Mouse (Mus musculus) lung, adult 18-20 months (tissue): ENCODE results near the gene Trp53tg5.

Source experiments
- DNase-seq, 2 experiments: peaks; one replicate each; pipeline ENCODE4 v3.0.0; 2022; ENCODE audit warnings: mixed read lengths in 2 of 2

Trp53tg5 gene

GRCm38 (mm10) chr2:164496331-164496730 is 22.8 kb upstream of the Trp53tg5 start:
- DNase-seq, result no peak

- DNase-seq, result no peak
Observed at GRCm38 (mm10) chr2:164494126-164494525, 20.6 kb upstream of the Trp53tg5 start.

GRCm38 (mm10) chr2:164487812-164488211 is 14.3 kb upstream of the Trp53tg5 start:
- no peak for DNase-seq

- DNase-seq, result no peak
Observed at GRCm38 (mm10) chr2:164487115-164487527, 13.6 kb upstream of the Trp53tg5 start.

GRCm38 (mm10) chr2:164486258-164487114 is 13.0 kb upstream of the Trp53tg5 start:
- DNase-seq, result peak; percentile 70 to 78

- DNase-seq, result peak; percentile 64 to 75
Observed at GRCm38 (mm10) chr2:164485681-164486257, 12.2 kb upstream of the Trp53tg5 start, which contains the start of gene Dbndd2. Gene Dbndd2, plus strand, starts transcription at chr2:164486106.

- peak; percentile 54 to 80 for DNase-seq
Observed at GRCm38 (mm10) chr2:164470254-164470653, 3.3 kb downstream of the Trp53tg5 start.

- no peak for DNase-seq
Observed at GRCm38 (mm10) chr2:164466787-164467186, 6.7 kb downstream of the Trp53tg5 start.

GRCm38 (mm10) chr2:164465161-164465560 is 8.4 kb downstream of the Trp53tg5 start:
- DNase-seq, result no peak

GRCm38 (mm10) chr2:164460745-164461551 is 12.6 kb downstream of the Trp53tg5 start, which contains the start of gene Gm20458:
Gene Gm20458, plus strand, starts transcription at chr2:164460967.
- peak; percentile 98 for DNase-seq

- DNase-seq, result peak; percentile 60 to 74
Observed at GRCm38 (mm10) chr2:164458535-164458934, 15.0 kb downstream of the Trp53tg5 start.

GRCm38 (mm10) chr2:164457942-164458341 is 15.6 kb downstream of the Trp53tg5 start:
- peak; percentile 80 to 89 for DNase-seq

- no peak for DNase-seq
Observed at GRCm38 (mm10) chr2:164456864-164457300, 16.6 kb downstream of the Trp53tg5 start, which contains the start of gene Sys1. Gene Sys1, plus strand, starts transcription at chr2:164456964.

- no peak for DNase-seq
Observed at GRCm38 (mm10) chr2:164456413-164456812, 17.1 kb downstream of the Trp53tg5 start.

- peak in 1 of 2 experiments; percentile 48 for DNase-seq
Observed at GRCm38 (mm10) chr2:164455421-164456190, 17.9 kb downstream of the Trp53tg5 start.

- peak; percentile 89 to 93 for DNase-seq
Observed at GRCm38 (mm10) chr2:164454846-164455245, 18.7 kb downstream of the Trp53tg5 start.

- no peak for DNase-seq
Observed at GRCm38 (mm10) chr2:164453887-164454500, 19.5 kb downstream of the Trp53tg5 start.

GRCm38 (mm10) chr2:164453047-164453757 is 20.3 kb downstream of the Trp53tg5 start:
- peak in 1 of 2 experiments; percentile 60 for DNase-seq

- peak in 1 of 2 experiments; percentile 68 for DNase-seq
Observed at GRCm38 (mm10) chr2:164452000-164452676, 21.4 kb downstream of the Trp53tg5 start.
